Mouse (Mus musculus) megakaryocyte, embryonic 14.5 days (primary cell): ENCODE measurements around the gene Popdc2. TPM values are rescaled to one million over a fixed set of nuclear protein-coding genes. Genes with fewer than 3 reads are reported as not detected.

Experiments
- H3K27me3 ChIP-seq: replicated peaks from 2 replicates; pipeline ENCODE3; 2012; ENCODE audit warnings: inconsistent platforms
- H3K36me3 ChIP-seq: replicated peaks from 2 replicates; pipeline ENCODE3; 2012; ENCODE audit warnings: low read length, inconsistent platforms, mixed read lengths
- H3K4me1 ChIP-seq: 2 replicates; pipeline ENCODE4 v1.6.1; 2012; ENCODE audit warnings: inconsistent platforms
- H3K4me3 ChIP-seq: replicated peaks from 2 replicates; pipeline ENCODE3; 2012; ENCODE audit warnings: moderate library complexity, mild to moderate bottlenecking, inconsistent platforms
- H3K9me3 ChIP-seq: 2 replicates; pipeline ENCODE4 v1.6.1; 2012; ENCODE audit warnings: inconsistent platforms
- FLI1 ChIP-seq: IDR thresholded peaks from 2 replicates; pipeline ENCODE4 v1.6.1; 2012; ENCODE audit warnings: low read length, inconsistent platforms, mixed read lengths
- GATA1 ChIP-seq: IDR thresholded peaks from 3 replicates; pipeline ENCODE4 v1.6.1; 2012; ENCODE audit warnings: mixed read lengths, low read length, inconsistent platforms, borderline replicate concordance
- polyA plus RNA-seq: library from polyadenylated mRNA; stranded (reverse); fragments of >175 nt; gene quantifications from 2 replicates; pipeline ENCODE4 v1.2.3, GENCODE M21; 2012; ENCODE audit warnings: low replicate concordance; ENCODE audit not compliant: insufficient read depth

The Popdc2 gene
- polyA plus RNA-seq, 1 experiment = 2.8 TPM

GRCm38 (mm10) chr16:38425374-38425773 lies 63.4 kb downstream of the Popdc2 start:
- H3K36me3 ChIP-seq = no peaks in the 10 kb centered on the region
- peaks cover 3% of the 10 kb centered on the region for H3K27me3 ChIP-seq
- TF ChIP-seq GATA1 (no peak), FLI1 (no peak)
- no peaks in the 10 kb centered on the region for H3K9me3 ChIP-seq
- H3K4me1 ChIP-seq = peaks cover 15% of the 10 kb centered on the region
- H3K4me3 ChIP-seq = no peak overlapping the region

- Histone ChIP-seq H3K36me3 (no peaks in the 10 kb centered on the region), H3K9me3 (no peaks in the 10 kb centered on the region), H3K27me3 (peaks cover 3% of the 10 kb centered on the region), H3K4me3 (no peak overlapping the region), H3K4me1 (peaks cover 20% of the 10 kb centered on the region)
- TF ChIP-seq FLI1 (no peak), GATA1 (no peak)
These were observed 63.8 kb downstream of the Popdc2 start for GRCm38 (mm10) chr16:38425799-38426198.

Other genes with a start within 250 kb of the Popdc2 start
- gene Nr1i2, start 67.4 kb upstream of the Popdc2 start, polyA plus RNA-seq = not detected in 2 replicates
- not detected in 2 replicates for gene Maats1, start 20.1 kb upstream of the Popdc2 start, polyA plus RNA-seq
- gene Cox17, start 15.2 kb upstream of the Popdc2 start, polyA plus RNA-seq = 25.9 and 292 TPM in 2 replicates
- gene Gm21987, start 15.2 kb upstream of the Popdc2 start, polyA plus RNA-seq = 272 and 1,896 TPM in 2 replicates
- not detected in 2 replicates for gene Pla1a, start 70.9 kb downstream of the Popdc2 start, polyA plus RNA-seq
- gene Adprh, start 90.5 kb downstream of the Popdc2 start, polyA plus RNA-seq = 423 and 659 TPM in 2 replicates
- 0.17 TPM in 1 of 2 replicates, not detected in the other for gene Cd80, start 93.4 kb downstream of the Popdc2 start, polyA plus RNA-seq
- 26.4 and 39.4 TPM in 2 replicates for gene Timmdc1, start 160.5 kb downstream of the Popdc2 start, polyA plus RNA-seq
- gene Poglut1, start 188.0 kb downstream of the Popdc2 start, polyA plus RNA-seq = 2.2 and 3.7 TPM in 2 replicates
- 6.5 and 10.3 TPM in 2 replicates for gene Tmem39a, start 196.5 kb downstream of the Popdc2 start, polyA plus RNA-seq